Mouse (Mus musculus) adrenal gland, adult 18-20 months (tissue): ENCODE measurements around the gene Fam161a. TPM values are rescaled to one million over a fixed set of nuclear protein-coding genes. Genes with fewer than 3 reads are reported as not detected.

Experiments
- DNase-seq, 2 experiments: peaks; one replicate each; pipeline ENCODE4 v3.0.0; 2021 to 2022; ENCODE audit warnings: low spot score in 2 of 2
- total RNA-seq, 2 experiments: library from RNA; stranded (reverse); gene quantifications; 1 replicate in 1 of 2; 2 replicates in 1 of 2; pipeline ENCODE4 v1.2.3; 2021

Gene Fam161a
- total RNA-seq, 2 experiments from 2014 or later = 30.2 to 46.8 TPM

GRCm38 (mm10) chr11:22990393-22991126 lies 16.8 kb upstream of the Fam161a start, which contains the start of gene Cct4:
Gene Cct4 (plus strand): TSS chr11:22990519.
- peak; percentile 92 to 95 for DNase-seq

- DNase-seq = no peak
Measured at GRCm38 (mm10) chr11:22991218-22991835, 16.0 kb upstream of the Fam161a start.

- no peak for DNase-seq
Measured at GRCm38 (mm10) chr11:22994271-22994670, 13.1 kb upstream of the Fam161a start.

- no peak for DNase-seq
Measured at GRCm38 (mm10) chr11:22995461-22995860, 11.9 kb upstream of the Fam161a start.

GRCm38 (mm10) chr11:22998308-22998707 lies 9.0 kb upstream of the Fam161a start:
- DNase-seq = no peak

GRCm38 (mm10) chr11:23005276-23005675 lies 2.1 kb upstream of the Fam161a start:
- DNase-seq = no peak

GRCm38 (mm10) chr11:23007166-23007480 lies 208 bp upstream of the Fam161a start:
- DNase-seq = no peak

- peak; percentile 75 to 77 for DNase-seq
Measured at GRCm38 (mm10) chr11:23008181-23008823, 971 bp downstream of the Fam161a start.

GRCm38 (mm10) chr11:23008824-23009200 lies 1.5 kb downstream of the Fam161a start:
- DNase-seq = no peak

GRCm38 (mm10) chr11:23013096-23013495 lies 5.8 kb downstream of the Fam161a start:
- DNase-seq = no peak

GRCm38 (mm10) chr11:23013580-23014294 lies 6.4 kb downstream of the Fam161a start:
- DNase-seq = no peak

- DNase-seq = no peak
Measured at GRCm38 (mm10) chr11:23014996-23015395, 7.7 kb downstream of the Fam161a start.

- DNase-seq = no peak
Measured at GRCm38 (mm10) chr11:23017943-23018342, 10.6 kb downstream of the Fam161a start.

GRCm38 (mm10) chr11:23020116-23020770 lies 12.9 kb downstream of the Fam161a start:
- DNase-seq = peak; percentile 26 to 43

GRCm38 (mm10) chr11:23020841-23021240 lies 13.5 kb downstream of the Fam161a start:
- DNase-seq = peak in 1 of 2 experiments; percentile 23

- DNase-seq = no peak
Measured at GRCm38 (mm10) chr11:23023155-23023554, 15.8 kb downstream of the Fam161a start.

GRCm38 (mm10) chr11:23024169-23024568 lies 16.8 kb downstream of the Fam161a start:
- no peak for DNase-seq

- DNase-seq = no peak
Measured at GRCm38 (mm10) chr11:23028957-23029356, 21.6 kb downstream of the Fam161a start.

- DNase-seq = no peak
Measured at GRCm38 (mm10) chr11:23029399-23029798, 22.1 kb downstream of the Fam161a start.

GRCm38 (mm10) chr11:23047252-23047651 lies 39.9 kb downstream of the Fam161a start:
- DNase-seq = no peak
